Mouse (Mus musculus): ENCODE measurements around the gene Igsf8. TPM values are rescaled to one million over a fixed set of nuclear protein-coding genes. Genes with fewer than 3 reads are reported as not detected.
A peak's percentile ranks its signal among the peaks of the same experiment; 100 is the strongest.

Igsf8 gene
- polyA plus RNA-seq, 1 experiment from 2014 or later = 112 TPM

DNA sequence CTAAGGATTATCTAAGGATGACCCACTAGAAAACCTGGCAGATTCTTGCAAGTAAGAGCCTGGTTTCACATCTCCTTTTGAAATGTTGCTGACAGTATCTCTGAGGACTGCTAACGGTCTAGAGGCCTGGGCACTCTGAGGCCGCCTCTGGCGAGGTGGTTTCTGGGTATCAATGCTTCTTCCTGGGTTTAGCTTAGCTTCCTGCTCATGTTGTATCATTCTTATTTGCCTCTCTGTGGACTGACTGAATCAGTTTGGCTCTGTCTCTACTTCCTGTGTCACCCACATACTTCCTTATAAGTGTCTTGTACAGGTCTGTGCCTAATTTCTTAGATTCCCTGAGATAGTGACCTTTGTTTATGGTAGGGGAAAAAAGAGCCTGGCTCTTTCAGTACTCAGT, 15.7 kb downstream of the Igsf8 start:
- Histone ChIP-seq H3K4me1 (replicated peaks) (peaks cover under 1% of the 10 kb centered on the region; the same call in 1 of the 2 replicates), H3K9me3 (no peaks in the 10 kb centered on the region), H3K27me3 (peaks cover 4% of the 10 kb centered on the region; the same call in 1 of the 2 replicates), H3K4me3 (replicated peaks) (no peak overlapping the region), H3K27ac (no peak overlapping the region), H3K36me3 (no peaks in the 10 kb centered on the region), H3K4me2 (replicated peaks) (no peak overlapping the region), H3K9ac (replicated peaks) (no peak overlapping the region)
- WGBS = 74% methylated on average over 3 of the region's 3 CpGs
- no peak for ATAC-seq

DNA sequence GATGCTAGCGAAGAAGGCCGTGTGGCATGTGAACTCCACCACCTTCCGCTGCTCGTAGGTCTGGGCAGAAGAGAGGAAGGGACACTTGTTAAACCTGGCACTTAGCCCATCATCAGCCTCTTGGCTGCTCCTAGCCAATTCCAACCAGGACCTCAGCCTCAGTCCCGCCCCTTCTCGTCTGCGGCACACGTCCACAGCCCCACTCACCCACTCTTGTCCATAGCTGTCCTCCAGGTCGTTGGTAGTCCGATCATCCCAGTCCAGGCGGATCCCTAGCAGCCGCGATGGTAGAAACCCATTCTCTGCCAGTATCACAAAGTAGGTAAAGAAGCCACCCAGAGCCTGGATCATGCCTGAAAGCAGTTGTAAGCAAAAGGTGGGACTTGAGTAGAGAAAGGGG, 16.9 kb downstream of the Igsf8 start:
- Histone ChIP-seq H3K9me3 (no peaks in the 10 kb centered on the region), H3K4me2 (replicated peaks) (no peak overlapping the region), H3K4me3 (replicated peaks) (no peak overlapping the region), H3K4me1 (replicated peaks) (no peaks in the 10 kb centered on the region), H3K36me3 (no peaks in the 10 kb centered on the region), H3K9ac (replicated peaks) (no peak overlapping the region), H3K27ac (no peak overlapping the region), H3K27me3 (peaks cover 4% of the 10 kb centered on the region; the same call in 1 of the 2 replicates)
- 93% methylated on average over 13 of the region's 13 CpGs for WGBS
- 0 out of 2 replicates have a peak, but pooled peaks have one; percentile 2 for ATAC-seq

- 81% methylated on average over 16 of the region's 16 CpGs for WGBS
- no peaks in the 10 kb centered on the region for H3K36me3 ChIP-seq
- no peaks in the 10 kb centered on the region for H3K27me3 ChIP-seq
- no peak overlapping the region for H3K4me3 ChIP-seq (replicated peaks)
- H3K9me3 ChIP-seq = no peaks in the 10 kb centered on the region
- no peak overlapping the region for H3K27ac ChIP-seq
- no peak for ATAC-seq
- H3K9ac ChIP-seq (replicated peaks) = no peak overlapping the region
- no peak overlapping the region for H3K4me2 ChIP-seq (replicated peaks)
- no peaks in the 10 kb centered on the region for H3K4me1 ChIP-seq (replicated peaks)
Measured at GRCm38 (mm10) chr1:172279768-172280509, 18.5 kb downstream of the Igsf8 start.

DNA sequence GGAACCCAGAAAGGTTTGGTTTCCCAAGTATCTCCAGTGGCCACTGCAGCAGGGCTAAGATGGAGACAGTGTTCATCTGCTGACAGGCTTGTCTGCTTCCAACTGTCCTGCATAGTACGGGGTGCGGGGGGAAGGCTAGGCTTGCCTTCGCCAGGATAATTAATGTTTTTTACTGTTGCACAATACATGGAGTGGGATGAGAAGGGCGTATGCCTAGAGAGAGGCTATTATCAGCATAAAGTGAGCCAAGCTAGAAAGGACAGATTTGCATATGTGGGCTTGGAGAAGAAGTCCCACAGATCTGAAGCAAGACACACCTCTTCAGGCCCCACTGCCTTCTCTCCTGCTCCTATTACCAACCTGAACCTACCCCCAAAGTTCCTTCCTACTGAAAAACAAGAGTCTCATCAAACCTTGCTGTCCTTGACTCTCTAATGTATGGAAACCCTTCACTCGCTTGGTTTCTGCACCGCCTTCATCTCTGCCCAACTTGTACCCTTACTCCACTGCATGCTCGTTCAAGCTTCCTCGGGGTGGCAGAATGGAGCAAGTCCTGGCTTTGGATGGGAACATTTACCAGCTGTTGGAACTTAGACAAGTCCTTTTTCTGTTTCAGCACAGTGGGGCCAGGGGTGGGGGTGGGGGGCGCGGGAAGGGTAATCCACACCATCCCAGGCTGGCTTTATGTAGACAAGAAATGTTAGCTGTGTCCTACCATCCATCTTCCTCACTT, 20.2 kb downstream of the Igsf8 start:
- no peak overlapping the region for H3K4me3 ChIP-seq (replicated peaks)
- no peaks in the 10 kb centered on the region for H3K9me3 ChIP-seq
- H3K4me2 ChIP-seq (replicated peaks) = no peak overlapping the region
- WGBS = 92% methylated on average over 10 of the region's 10 CpGs
- H3K36me3 ChIP-seq = no peaks in the 10 kb centered on the region
- no peak overlapping the region for H3K27ac ChIP-seq
- ATAC-seq = no peak
- no peaks in the 10 kb centered on the region for H3K27me3 ChIP-seq
- no peaks in the 10 kb centered on the region for H3K4me1 ChIP-seq (replicated peaks)
- H3K9ac ChIP-seq (replicated peaks) = no peak overlapping the region

DNA sequence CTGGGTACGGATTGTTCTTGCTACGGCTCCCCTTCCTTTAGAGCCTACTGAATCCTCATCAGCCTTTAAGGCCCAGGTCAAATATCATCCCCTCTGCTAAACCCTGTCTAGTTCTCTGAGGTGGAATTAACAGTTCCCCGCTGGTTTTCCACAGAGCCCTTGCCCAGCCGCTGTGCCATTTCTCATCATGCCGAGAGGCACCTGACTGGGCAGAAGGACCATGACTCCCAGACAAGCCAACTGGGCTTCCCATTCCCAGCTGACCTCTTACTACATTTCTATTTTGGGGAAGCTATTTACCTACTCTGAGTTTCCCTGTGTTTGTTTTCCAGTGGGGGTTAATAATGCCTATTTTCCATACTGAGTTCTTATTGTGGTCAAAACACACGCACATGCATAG, 21.6 kb downstream of the Igsf8 start:
- Histone ChIP-seq H3K4me3 (replicated peaks) (no peak overlapping the region), H3K36me3 (no peaks in the 10 kb centered on the region), H3K27ac (no peak overlapping the region), H3K4me1 (replicated peaks) (no peaks in the 10 kb centered on the region), H3K9ac (replicated peaks) (no peak overlapping the region), H3K4me2 (replicated peaks) (no peak overlapping the region), H3K27me3 (no peaks in the 10 kb centered on the region), H3K9me3 (no peaks in the 10 kb centered on the region)
- 88% methylated on average over 6 of the region's 6 CpGs for WGBS
- no peak for ATAC-seq

GRCm38 (mm10) chr1:172284221-172284620, 22.8 kb downstream of the Igsf8 start:
- Histone ChIP-seq H3K9me3 (no peaks in the 10 kb centered on the region), H3K4me1 (replicated peaks) (no peaks in the 10 kb centered on the region), H3K36me3 (no peaks in the 10 kb centered on the region), H3K4me2 (replicated peaks) (no peak overlapping the region), H3K9ac (replicated peaks) (no peak overlapping the region), H3K27ac (no peak overlapping the region), H3K27me3 (no peaks in the 10 kb centered on the region), H3K4me3 (replicated peaks) (no peak overlapping the region)
- no peak for ATAC-seq
- 89% methylated on average over 14 of the region's 14 CpGs for WGBS

GRCm38 (mm10) chr1:172286740-172287139, 25.3 kb downstream of the Igsf8 start:
- no peak overlapping the region for H3K9ac ChIP-seq (replicated peaks)
- H3K36me3 ChIP-seq = no peaks in the 10 kb centered on the region
- no peak overlapping the region for H3K4me2 ChIP-seq (replicated peaks)
- 94% methylated on average over 5 of the region's 5 CpGs for WGBS
- no peaks in the 10 kb centered on the region for H3K27me3 ChIP-seq
- ATAC-seq = no peak
- no peak overlapping the region for H3K27ac ChIP-seq
- H3K4me3 ChIP-seq (replicated peaks) = no peak overlapping the region
- no peaks in the 10 kb centered on the region for H3K9me3 ChIP-seq
- H3K4me1 ChIP-seq (replicated peaks) = no peaks in the 10 kb centered on the region

DNA sequence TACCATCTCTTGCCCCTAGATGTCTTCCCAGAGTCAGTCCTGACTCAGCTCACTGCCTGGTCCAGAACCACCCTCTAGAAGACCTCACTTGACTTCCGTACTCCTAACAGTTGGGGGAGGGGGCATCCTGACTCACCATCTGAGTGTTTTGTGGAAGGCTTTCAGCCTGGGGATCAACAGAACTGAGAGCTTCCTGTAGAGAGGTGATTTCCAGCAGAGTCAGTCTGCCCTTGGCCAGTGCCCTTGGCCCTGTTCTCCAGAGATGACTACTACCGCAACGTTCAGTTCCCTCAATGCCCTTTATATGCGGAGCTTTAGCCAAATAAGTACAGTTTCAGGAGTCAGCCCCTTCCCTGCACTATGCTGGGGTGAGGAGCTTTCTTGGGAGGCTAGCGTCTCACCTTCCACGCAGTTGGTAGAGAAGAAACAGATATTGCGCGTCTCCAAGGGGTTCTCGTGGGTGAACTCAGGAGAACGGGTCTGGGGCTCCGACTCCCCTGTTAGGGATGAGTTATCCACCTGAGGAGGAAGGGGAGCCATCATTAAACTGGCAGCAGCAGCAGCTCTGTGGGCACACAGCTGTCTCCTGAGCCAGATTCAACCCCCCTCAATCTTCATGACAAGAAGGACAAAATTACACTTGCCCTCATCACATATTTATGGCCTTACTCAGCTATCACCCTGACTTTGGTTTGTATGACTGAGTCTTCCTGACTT, 27.6 kb downstream of the Igsf8 start:
- no peak overlapping the region for H3K4me2 ChIP-seq (replicated peaks)
- no peak overlapping the region for H3K9ac ChIP-seq (replicated peaks)
- H3K27me3 ChIP-seq = no peaks in the 10 kb centered on the region
- no peaks in the 10 kb centered on the region for H3K9me3 ChIP-seq
- H3K4me1 ChIP-seq (replicated peaks) = no peaks in the 10 kb centered on the region
- H3K4me3 ChIP-seq (replicated peaks) = no peak overlapping the region
- no peak for ATAC-seq
- H3K36me3 ChIP-seq = no peaks in the 10 kb centered on the region
- 92% methylated on average over 11 of the region's 11 CpGs for WGBS
- no peak overlapping the region for H3K27ac ChIP-seq

DNA sequence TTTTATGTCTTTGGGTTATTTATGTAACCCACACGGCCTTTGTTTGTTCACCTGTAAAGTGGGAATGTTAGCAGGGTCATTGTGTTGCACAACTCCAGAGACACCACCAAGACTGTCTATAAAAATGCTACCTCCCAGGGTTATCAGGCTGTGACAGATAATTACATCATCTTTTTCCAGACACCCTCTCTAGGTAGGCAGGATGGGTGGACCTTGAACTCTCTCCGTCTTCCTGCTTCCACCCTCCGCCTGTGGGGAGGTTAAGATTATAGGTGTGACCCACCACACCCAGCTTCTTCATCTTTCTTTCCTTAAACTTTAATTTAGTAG, 28.1 kb downstream of the Igsf8 start:
- ATAC-seq = no peak
- Histone ChIP-seq H3K27me3 (no peaks in the 10 kb centered on the region), H3K9me3 (no peaks in the 10 kb centered on the region), H3K36me3 (no peaks in the 10 kb centered on the region), H3K27ac (no peak overlapping the region), H3K4me3 (replicated peaks) (no peak overlapping the region), H3K9ac (replicated peaks) (no peak overlapping the region), H3K4me1 (replicated peaks) (peaks cover 4% of the 10 kb centered on the region), H3K4me2 (replicated peaks) (no peak overlapping the region)
- WGBS = 95% methylated on average over 3 of the region's 3 CpGs

DNA sequence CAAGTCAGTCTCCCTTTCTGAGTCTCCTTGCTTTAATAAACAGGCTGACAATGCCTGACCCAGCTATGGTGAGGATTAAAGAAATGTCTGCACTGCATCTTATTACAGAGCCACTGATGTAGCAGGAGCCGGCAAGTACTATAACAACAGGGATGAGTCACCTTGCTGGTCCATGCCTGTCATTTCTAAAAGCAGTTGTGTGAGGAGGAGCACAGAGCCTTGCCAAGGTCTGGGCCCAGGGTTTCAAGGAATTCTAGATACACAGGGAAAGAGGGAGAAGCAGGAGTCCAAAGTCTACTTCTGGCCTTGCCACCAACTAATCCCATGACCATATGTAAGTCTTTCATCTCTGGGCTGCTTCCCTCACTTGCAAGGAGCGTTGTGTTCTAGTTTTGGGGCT, 31.4 kb downstream of the Igsf8 start:
- 75% methylated on average over 2 of the region's 2 CpGs for WGBS

GRCm38 (mm10) chr1:172293449-172293848, 32.0 kb downstream of the Igsf8 start:
- no peak for ATAC-seq
- H3K4me1 ChIP-seq (replicated peaks) = peaks cover 40% of the 10 kb centered on the region
- 86% methylated on average over 11 of the region's 11 CpGs for WGBS
- no peak overlapping the region for H3K9ac ChIP-seq (replicated peaks)
- H3K27me3 ChIP-seq = no peaks in the 10 kb centered on the region; the same call in 1 of the 2 replicates
- no peak overlapping the region for H3K27ac ChIP-seq
- H3K9me3 ChIP-seq = no peaks in the 10 kb centered on the region
- no peaks in the 10 kb centered on the region for H3K36me3 ChIP-seq
- no peak overlapping the region for H3K4me2 ChIP-seq (replicated peaks)
- H3K4me3 ChIP-seq (replicated peaks) = no peak overlapping the region

More for the DNA sequence above, 31.4 kb downstream of the Igsf8 start:
- Histone ChIP-seq H3K9ac (replicated peaks) (no peak overlapping the region), H3K4me3 (replicated peaks) (no peak overlapping the region), H3K4me2 (replicated peaks) (no peak overlapping the region), H3K36me3 (no peaks in the 10 kb centered on the region), H3K9me3 (no peaks in the 10 kb centered on the region), H3K27ac (no peak overlapping the region), H3K27me3 (no peaks in the 10 kb centered on the region; the same call in 1 of the 2 replicates), H3K4me1 (replicated peaks) (peaks cover 35% of the 10 kb centered on the region)
- no peak for ATAC-seq

DNA sequence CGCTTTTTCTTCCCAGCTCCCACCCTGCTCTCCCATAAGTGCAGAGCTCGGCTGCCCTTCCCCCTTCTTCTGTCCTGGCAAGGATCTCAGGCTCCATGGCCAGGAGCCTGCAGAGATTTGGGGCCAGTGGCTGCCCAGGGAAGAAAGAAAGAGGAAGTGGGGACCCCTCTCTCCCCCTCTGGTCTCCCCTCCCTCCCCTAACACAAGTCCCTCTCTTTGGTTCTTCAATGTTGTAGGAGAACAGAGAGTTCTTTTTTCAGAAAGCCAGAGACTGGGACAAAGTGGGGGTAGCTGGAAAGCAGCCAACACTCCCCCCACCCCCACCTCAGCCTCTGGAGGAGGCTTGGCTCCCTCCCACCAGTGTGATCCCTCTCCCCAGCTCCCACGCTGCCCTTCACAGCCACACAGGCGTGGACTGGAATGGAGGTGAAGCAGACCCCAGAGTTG, 34.3 kb downstream of the Igsf8 start:
- H3K27ac ChIP-seq = peak overlapping the region; percentile 47; the same call in 1 of the 2 replicates
- no peaks in the 10 kb centered on the region for H3K36me3 ChIP-seq
- peaks cover 45% of the 10 kb centered on the region for H3K4me1 ChIP-seq (replicated peaks)
- peak overlapping the region; percentile 24; the same call in 1 of the 2 replicates for H3K4me3 ChIP-seq (replicated peaks)
- no peak overlapping the region for H3K9ac ChIP-seq (replicated peaks)
- 44% methylated on average over 4 of the region's 4 CpGs for WGBS
- peak overlapping the region; percentile 33 for H3K4me2 ChIP-seq (replicated peaks)
- H3K27me3 ChIP-seq = peaks cover 5% of the 10 kb centered on the region; the same call in 1 of the 2 replicates
- ATAC-seq = peak; percentile 64
- no peaks in the 10 kb centered on the region for H3K9me3 ChIP-seq
